Mouse (Mus musculus): ENCODE measurements around the gene Filip1.
"Not testable (repeated sequence)": the region's sequence is repeated elsewhere in the genome, so short reads cannot be mapped to it uniquely, and the experiment has no call there.

Gene Filip1

GRCm38 (mm10) chr9:80012751-80013150 lies at the start of gene Filip1:
TSS of gene Filip1 (minus strand) at chr9:80012851.
- no peak for DNase-seq

- no peak for DNase-seq
Observed at GRCm38 (mm10) chr9:80057690-80058089, 45.0 kb upstream of the Filip1 start.

- no peak for DNase-seq
Observed at GRCm38 (mm10) chr9:80052951-80053350, 40.3 kb upstream of the Filip1 start.

- DNase-seq: not testable (repeated sequence)
Observed at GRCm38 (mm10) chr9:80049271-80049670, 36.6 kb upstream of the Filip1 start.

GRCm38 (mm10) chr9:80044301-80044700 lies 31.6 kb upstream of the Filip1 start:
- not testable (repeated sequence) for DNase-seq

GRCm38 (mm10) chr9:80039296-80039815 lies 26.7 kb upstream of the Filip1 start:
- no peak for DNase-seq

- no peak for DNase-seq
Observed at GRCm38 (mm10) chr9:80037997-80038383, 25.3 kb upstream of the Filip1 start.

- DNase-seq: no peak
Observed at GRCm38 (mm10) chr9:80037262-80037996, 24.8 kb upstream of the Filip1 start.

- no peak for DNase-seq
Observed at GRCm38 (mm10) chr9:80026581-80027021, 13.9 kb upstream of the Filip1 start.

- peak; percentile 92 for DNase-seq
Observed at GRCm38 (mm10) chr9:80026017-80026416, 13.4 kb upstream of the Filip1 start.

- not testable (repeated sequence) for DNase-seq
Observed at GRCm38 (mm10) chr9:80025347-80025746, 12.7 kb upstream of the Filip1 start.

GRCm38 (mm10) chr9:80022821-80023220 lies 10.2 kb upstream of the Filip1 start:
- DNase-seq: peak; percentile 82

GRCm38 (mm10) chr9:80021648-80022047 lies 9.0 kb upstream of the Filip1 start:
- no peak for DNase-seq

- DNase-seq: no peak
Observed at GRCm38 (mm10) chr9:80020429-80020828, 7.8 kb upstream of the Filip1 start.

- DNase-seq: no peak
Observed at GRCm38 (mm10) chr9:80012016-80012415, 635 bp downstream of the Filip1 start.

- peak; percentile 96 for DNase-seq
Observed at GRCm38 (mm10) chr9:80002394-80003188, 10.1 kb downstream of the Filip1 start.

GRCm38 (mm10) chr9:79997282-79997681 lies 15.4 kb downstream of the Filip1 start:
- peak; percentile 60 for DNase-seq

- DNase-seq: peak; percentile 67
Observed at GRCm38 (mm10) chr9:79994296-79994695, 18.4 kb downstream of the Filip1 start.

GRCm38 (mm10) chr9:79993066-79993465 lies 19.6 kb downstream of the Filip1 start:
- DNase-seq: peak; percentile 66

GRCm38 (mm10) chr9:79990456-79991017 lies 22.1 kb downstream of the Filip1 start:
- DNase-seq: peak; percentile 85

GRCm38 (mm10) chr9:79989703-79990102 lies 22.9 kb downstream of the Filip1 start:
- DNase-seq: peak; percentile 72

- DNase-seq: peak; percentile 51
Observed at GRCm38 (mm10) chr9:79989061-79989460, 23.6 kb downstream of the Filip1 start.

GRCm38 (mm10) chr9:79983244-79983643 lies 29.4 kb downstream of the Filip1 start:
- DNase-seq: no peak
